Mouse (Mus musculus) olfactory bulb, adult 2 months (tissue): ENCODE results near the gene Fto.

Experiments
- CTCF ChIP-seq: fragments of 200-500 bp; IDR thresholded peaks from 2 replicates; pipeline ENCODE4 v1.5.1; 2012; ENCODE audit warnings: low read depth, mild to moderate bottlenecking, low read length, moderate library complexity; ENCODE audit not compliant: insufficient read depth
- POLR2A ChIP-seq: fragments of 200-500 bp; IDR thresholded peaks from 2 replicates; pipeline ENCODE4 v1.6.1; 2012; ENCODE audit warnings: mild to moderate bottlenecking, low read depth, low read length, moderate library complexity; ENCODE audit not compliant: insufficient read depth

- no peak for TF ChIP-seq POLR2A
- no peak for TF ChIP-seq CTCF
Observed at GRCm38 (mm10) chr8:91712731-91713569, 399.6 kb downstream of the Fto start.
